Mouse (Mus musculus): ENCODE results near the gene Sdk2.
A peak's percentile ranks its signal among the peaks of the same experiment; 100 is the strongest.

The Sdk2 gene

DNA sequence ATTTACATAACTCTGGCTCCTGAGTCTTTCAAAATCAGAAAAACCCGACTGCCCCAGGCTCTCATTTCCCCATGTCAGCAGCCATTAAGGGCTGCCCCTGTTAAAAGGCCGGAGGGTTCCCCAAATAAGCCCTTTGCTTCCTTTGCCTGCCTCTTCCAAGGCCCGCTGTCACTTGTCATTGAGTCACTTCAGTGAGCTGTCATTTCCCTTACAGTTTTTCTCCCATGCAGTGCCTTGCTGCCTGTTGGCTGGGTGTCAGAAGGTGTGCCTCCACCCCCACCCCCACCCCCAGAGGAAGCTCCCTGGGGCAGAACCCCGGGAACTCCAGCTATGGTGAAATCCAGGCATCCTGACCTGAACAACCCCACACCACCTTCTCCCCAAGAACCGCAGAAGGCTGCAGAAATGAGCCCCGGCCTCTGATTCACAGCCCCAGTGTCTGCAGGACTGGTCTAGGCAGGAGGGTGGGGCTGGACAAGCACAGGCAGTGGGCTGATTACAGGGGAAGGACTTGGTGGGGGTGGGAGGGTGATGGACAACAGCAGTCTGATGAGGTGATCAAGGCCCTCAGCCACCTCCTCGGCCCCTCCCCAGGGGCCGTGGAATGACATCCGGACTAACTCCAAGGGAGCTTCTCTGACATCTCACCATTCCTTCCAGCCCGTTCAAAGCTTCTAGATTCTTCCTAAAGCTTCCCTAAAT is 300.4 kb downstream of the Sdk2 start:
- DNase-seq (ENCODE audit: low spot score in 2 of 2) = peak; percentile 54 to 57

GRCm38 (mm10) chr11:113764132-113764849 is 302.6 kb downstream of the Sdk2 start:
- DNase-seq (ENCODE audit: low spot score in 2 of 2) = no peak

GRCm38 (mm10) chr11:113763449-113763848 is 303.4 kb downstream of the Sdk2 start:
- no peak for DNase-seq (ENCODE audit: low spot score in 2 of 2)

DNA sequence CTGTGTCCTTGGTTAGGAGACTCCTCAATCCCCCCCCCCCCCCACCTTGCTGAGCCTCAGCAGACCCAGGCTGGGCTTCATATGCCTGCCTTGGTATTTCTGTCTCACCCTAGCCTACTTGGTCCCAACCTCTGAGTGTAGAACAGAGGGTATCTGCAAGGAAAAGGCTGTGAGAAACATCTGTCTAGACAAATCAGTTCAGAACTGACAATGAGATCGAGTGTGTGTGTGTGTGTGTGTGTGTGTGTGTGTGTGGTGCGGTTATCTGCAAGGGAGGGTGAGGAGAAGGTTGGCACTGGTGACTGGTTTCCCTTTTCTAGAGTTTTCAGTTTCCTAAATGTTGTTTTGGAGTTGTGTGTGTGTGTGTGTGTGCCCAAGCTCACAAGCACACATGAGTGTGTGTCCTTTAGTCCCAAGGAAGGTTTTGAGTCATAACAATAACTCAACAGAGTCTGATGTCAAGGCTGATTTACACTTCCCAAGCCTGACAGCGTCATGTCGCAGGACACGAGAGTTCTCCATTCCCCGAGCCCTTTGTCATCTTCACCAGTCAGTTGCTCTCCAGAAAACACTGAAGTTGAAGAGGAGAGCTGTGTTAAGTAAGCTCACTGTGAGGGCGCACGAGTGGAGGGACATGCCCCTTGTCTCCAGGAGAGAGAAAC is 304.6 kb downstream of the Sdk2 start:
- DNase-seq (ENCODE audit: low spot score in 2 of 2) = no peak

GRCm38 (mm10) chr11:113761646-113762045 is 305.2 kb downstream of the Sdk2 start:
- DNase-seq (ENCODE audit: low spot score in 2 of 2) = no peak

GRCm38 (mm10) chr11:113760476-113760875 is 306.4 kb downstream of the Sdk2 start:
- DNase-seq (ENCODE audit: low spot score in 2 of 2) = peak in 1 of 2 experiments; percentile 61

DNA sequence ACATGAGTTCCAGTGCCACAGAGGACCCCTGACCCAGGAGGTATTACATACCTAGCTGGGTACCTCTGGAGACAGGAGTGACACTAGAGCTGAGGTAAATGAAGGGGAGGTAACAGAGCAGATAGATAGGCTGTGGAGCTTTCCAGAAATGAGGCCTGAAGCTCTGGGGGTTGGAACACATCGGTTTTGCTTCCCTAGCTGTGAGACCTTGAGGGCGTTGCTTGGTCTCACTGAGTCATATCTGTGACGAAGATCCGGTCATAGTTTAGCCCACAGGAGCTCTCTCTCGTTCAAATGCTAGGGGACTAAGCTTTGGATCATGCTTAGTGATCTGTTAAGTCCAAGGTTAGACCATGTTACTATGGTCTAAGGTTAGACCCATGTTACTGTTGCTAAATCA is 308.0 kb downstream of the Sdk2 start:
- DNase-seq (ENCODE audit: low spot score in 2 of 2) = no peak

- no peak for DNase-seq (ENCODE audit: low spot score in 2 of 2)
These were observed 310.3 kb downstream of the Sdk2 start for GRCm38 (mm10) chr11:113756578-113756977.

GRCm38 (mm10) chr11:113755878-113756277 is 311.0 kb downstream of the Sdk2 start:
- DNase-seq (ENCODE audit: low spot score in 2 of 2) = no peak

DNA sequence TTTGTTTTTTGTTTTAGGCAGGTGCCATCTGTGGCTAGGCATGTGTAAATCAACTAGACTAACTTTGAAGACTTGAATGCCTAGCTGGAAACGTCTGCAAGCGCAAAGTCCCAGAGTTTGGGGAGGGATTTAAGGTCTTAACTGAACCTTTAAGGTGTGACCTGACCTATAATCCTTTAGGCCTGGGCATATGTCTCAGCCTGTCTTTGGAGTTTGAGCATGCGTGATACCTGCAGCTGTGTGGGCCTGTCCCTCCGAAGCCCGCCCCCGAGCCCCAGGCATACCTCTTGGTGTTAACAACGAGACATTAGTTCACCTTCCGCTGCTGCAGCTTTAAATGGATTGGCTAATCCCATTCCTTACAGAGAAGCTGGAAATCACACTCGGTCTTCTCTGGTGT is 312.0 kb downstream of the Sdk2 start:
- DNase-seq (ENCODE audit: low spot score in 2 of 2) = no peak

- no peak for DNase-seq (ENCODE audit: low spot score in 2 of 2)
These were observed 314.0 kb downstream of the Sdk2 start for GRCm38 (mm10) chr11:113752685-113753430.

DNA sequence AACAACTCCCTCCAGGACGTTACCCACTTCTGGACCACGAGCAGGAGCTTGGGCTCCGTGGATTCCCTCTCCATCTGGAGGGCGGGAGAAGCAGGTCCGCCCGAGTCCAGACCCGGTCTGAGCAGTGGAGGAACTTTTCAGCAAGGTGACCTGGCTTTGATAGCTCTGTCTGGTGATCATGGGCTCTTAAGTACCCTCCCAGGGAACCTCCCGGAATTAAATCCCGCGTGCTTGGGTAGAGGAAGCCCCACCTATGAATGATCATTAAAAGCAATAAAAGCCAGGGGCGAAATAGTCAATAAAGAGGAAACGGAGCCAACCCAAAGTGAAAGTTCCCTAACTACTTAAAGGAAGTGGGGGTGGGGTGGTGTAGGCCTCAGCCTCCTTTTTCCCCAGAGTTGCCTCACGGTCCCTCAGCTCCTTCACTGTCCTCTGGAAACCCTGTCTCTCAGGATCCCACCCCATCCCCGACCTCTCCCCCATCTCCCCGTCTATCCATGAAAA is 314.6 kb downstream of the Sdk2 start:
- DNase-seq (ENCODE audit: low spot score in 2 of 2) = no peak

- DNase-seq (ENCODE audit: low spot score in 2 of 2) = peak; percentile 71 to 81
These were observed 315.3 kb downstream of the Sdk2 start, which contains the start of gene Cdc42ep4 for GRCm38 (mm10) chr11:113751484-113752084. Cdc42ep4 (minus strand) TSS chr11:113751881.

DNA sequence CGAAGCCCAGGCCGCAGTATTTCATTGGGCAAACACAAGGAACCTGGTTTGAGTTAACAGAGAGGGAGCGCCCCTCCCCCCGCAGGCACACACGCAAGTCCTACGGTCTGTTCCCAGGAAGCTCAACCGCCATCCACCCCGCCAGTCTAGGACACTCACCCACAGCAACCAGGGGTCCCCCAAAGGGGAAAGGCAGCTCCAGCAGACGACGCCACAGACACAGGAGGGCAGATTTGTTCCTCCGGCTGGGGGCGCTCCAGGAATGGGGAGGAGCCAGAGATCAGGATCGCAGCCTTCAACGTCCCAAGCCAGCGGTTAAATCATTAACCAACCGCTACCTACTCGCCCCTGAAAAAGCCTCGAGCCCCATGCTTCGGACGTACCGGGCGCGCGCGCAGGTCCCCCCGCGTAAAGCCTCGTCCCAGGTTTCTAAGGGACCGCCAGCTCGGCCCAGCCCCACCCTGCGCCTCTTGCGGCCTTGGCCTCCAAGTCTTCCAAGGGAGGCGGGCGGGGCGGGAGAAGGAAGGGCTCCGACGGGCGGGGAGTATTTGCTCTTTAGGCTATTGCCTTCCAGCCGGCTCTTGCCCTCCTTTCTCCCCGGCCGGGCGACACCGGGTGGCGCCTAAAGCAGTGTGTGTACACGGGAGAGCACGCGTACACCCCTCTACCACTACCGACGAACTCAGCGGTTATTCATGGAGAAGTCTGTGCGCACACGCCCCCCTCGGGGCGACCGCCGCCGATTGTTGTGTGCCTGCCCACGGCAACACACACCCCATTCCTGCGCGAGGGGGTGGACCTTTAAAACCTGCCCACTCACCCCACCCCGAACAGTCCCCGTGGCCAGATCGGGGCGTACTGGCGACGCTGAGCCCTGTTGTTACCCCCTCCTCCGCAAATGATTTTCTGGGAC is 316.0 kb downstream of the Sdk2 start:
- peak; percentile 74 to 76 for DNase-seq (ENCODE audit: low spot score in 2 of 2)

- no peak for DNase-seq (ENCODE audit: low spot score in 2 of 2)
These were observed 317.0 kb downstream of the Sdk2 start for GRCm38 (mm10) chr11:113749749-113750351.

DNA sequence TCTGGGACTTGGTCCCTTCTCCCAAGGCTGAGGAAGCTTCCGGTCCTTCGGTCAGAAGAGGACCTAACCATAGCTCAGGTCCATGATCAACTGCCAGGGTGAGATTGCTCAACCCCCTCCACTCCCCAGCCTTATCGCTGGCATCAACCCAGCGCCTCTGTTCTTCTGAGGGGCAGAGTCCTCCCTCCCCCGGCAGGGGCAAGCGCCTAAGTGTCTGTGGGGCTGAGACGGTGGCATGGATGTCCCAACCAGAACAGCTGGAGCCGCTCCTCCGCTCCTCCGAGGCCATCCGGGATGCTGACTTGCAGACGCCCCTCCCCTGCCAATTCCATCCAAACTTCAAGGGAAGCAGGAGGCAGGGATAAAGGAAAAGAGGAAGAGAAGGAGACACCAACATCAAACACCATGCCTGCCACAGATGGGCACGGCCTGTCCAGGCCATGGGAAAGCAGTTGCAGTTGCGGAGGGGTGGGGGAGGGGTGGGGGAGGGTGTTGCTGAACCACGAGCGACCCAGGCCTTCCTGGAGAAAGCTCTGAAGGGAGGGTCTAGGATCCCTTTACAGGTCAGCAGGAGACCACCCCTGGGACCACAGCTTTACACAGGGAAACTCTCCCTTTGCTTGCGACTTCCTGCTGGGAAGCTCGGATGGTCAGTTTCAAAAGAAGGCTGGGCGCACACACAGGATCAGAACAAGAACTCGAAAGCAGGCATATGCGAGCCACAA is 317.9 kb downstream of the Sdk2 start:
- peak; percentile 64 to 80 for DNase-seq (ENCODE audit: low spot score in 2 of 2)

DNA sequence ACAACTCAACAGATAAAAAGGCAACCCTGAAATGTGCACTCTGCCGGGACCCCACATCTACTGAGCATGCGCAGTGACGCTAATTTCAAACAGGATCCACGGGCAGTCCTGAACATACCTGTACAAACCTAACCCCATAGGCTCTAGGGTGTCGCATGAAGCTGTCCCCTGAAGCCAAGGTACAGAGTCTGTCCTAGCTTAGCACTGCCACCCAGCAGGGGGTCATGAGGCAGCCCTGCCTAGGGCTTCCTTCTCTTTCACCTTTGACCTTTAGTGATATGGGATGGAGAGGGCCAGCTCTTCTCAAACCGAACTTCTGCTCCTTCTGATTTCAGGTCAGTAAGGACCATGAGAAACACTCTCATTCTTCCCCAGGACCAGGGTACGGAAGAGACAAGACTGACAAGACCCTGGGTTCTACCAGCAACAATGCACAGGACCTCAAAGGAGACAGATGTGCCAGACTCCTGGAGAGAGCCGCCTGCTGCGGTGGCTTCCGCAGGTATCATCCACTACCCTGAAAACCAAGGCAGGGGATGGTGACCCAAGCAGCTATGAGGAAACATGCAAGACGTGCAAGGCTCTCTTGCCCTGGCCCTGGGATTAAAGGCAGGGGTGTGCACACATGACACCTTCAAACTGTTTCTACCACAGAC is 319.0 kb downstream of the Sdk2 start:
- no peak for DNase-seq (ENCODE audit: low spot score in 2 of 2)

DNA sequence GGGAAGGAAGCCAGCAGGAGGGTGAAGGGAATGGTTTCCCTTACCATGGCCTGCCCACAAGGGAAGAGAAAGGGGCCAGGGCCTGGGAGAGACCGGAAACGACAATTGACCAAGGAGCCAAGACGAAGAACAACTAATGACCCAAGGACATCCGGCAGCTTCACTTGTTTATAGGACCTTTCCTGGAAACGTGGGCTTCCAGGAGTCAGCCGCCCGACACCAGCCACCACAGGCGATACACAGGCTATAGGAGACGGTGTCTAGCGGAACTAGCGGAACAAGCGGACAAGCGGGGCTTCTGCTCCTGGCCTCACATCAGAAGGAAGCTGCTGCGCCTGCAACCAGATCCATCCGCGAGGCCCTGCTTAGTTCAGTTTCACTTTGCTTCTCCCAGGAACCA is 319.8 kb downstream of the Sdk2 start:
- DNase-seq (ENCODE audit: low spot score in 2 of 2) = no peak

GRCm38 (mm10) chr11:113745961-113746360 is 320.9 kb downstream of the Sdk2 start:
- no peak for DNase-seq (ENCODE audit: low spot score in 2 of 2)

Measured in urinary bladder, postnatal 36 days (tissue).